Mouse (Mus musculus) kidney, embryonic 15.5 days (tissue): Measurements from ENCODE around the gene Smyd3. TPM values are rescaled to one million over a fixed set of nuclear protein-coding genes. Genes with fewer than 3 reads are reported as not detected.
A peak's percentile ranks its signal among the peaks of the same experiment; 100 is the strongest.

Experiments
- ATAC-seq: fragments of 200-750 bp; cut with Nextera tagmentation; replicated peaks from 2 replicates; pipeline ENCODE4 v1.8.0; 2017; ENCODE audit warnings: moderate TSS enrichment; ENCODE audit not compliant: low FRiP score
- H3K27ac ChIP-seq: fragments of 300-500 bp; sonication (generic); 2 replicates; pipeline ENCODE4 v1.5.1; 2015; ENCODE audit warnings: mild to moderate bottlenecking, inconsistent platforms
- H3K27me3 ChIP-seq: fragments of 300-500 bp; sonication (generic); 2 replicates; pipeline ENCODE4 v1.6.1; 2015; ENCODE audit warnings: inconsistent platforms
- H3K36me3 ChIP-seq: fragments of 300-500 bp; sonication (generic); 2 replicates; pipeline ENCODE4 v1.6.1; 2015; ENCODE audit warnings: inconsistent platforms
- H3K4me1 ChIP-seq: fragments of 300-500 bp; sonication (generic); 2 replicates; pipeline ENCODE4 v1.6.1; 2015; ENCODE audit warnings: inconsistent platforms
- H3K4me2 ChIP-seq: fragments of 300-500 bp; sonication (generic); 2 replicates; pipeline ENCODE4 v1.6.1; 2015; ENCODE audit warnings: moderate library complexity, mild to moderate bottlenecking, inconsistent platforms
- H3K4me3 ChIP-seq: fragments of 300-500 bp; sonication (generic); replicated peaks from 2 replicates; pipeline ENCODE4 v1.5.1; 2015; ENCODE audit warnings: mild to moderate bottlenecking, inconsistent platforms
- H3K9ac ChIP-seq: fragments of 300-500 bp; sonication (generic); 2 replicates; pipeline ENCODE4 v1.6.1; 2015; ENCODE audit warnings: mild to moderate bottlenecking, inconsistent platforms
- H3K9me3 ChIP-seq: fragments of 300-500 bp; sonication (generic); replicated peaks from 2 replicates; pipeline ENCODE4 v1.6.1; 2016; ENCODE audit warnings: inconsistent platforms
- WGBS: fragments of 180-500 bp; shearing (Covaris S2); methylation state at CpG from one replicate; pipeline ENCODE4 v1.1.7; 2015; ENCODE audit warnings: mixed read lengths; 5-methylcytosine and 5-hydroxymethylcytosine counted together
- polyA plus RNA-seq: library from polyadenylated mRNA; unstranded; fragments of >200 nt; fragmentation: Nextera tagmentation; extraction: Ambion mirVana; gene quantifications from 2 replicates; pipeline ENCODE4 v1.2.1, GENCODE M21; 2015

Smyd3 gene
- polyA plus RNA-seq, 1 experiment from 2014 or later, result 21.8 TPM

DNA sequence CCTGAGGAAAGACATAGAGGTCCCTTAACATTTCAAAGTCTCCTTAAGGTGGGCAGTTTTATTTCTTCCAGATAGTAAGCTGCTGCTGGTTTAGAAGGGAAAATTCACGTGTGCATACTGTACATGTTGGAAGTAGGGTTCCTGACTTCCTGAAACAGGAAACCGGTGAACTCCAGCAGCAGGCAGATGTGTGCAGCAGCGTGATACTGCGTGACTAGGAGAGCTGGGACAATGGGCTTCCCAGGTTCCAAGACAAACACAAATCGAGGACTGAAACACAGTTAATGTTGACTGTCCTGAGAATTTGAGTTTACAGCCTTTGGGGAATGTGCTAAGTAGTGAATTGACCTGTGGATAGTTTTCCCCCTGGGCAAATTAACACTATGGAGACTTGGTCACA is 434.7 kb downstream of the Smyd3 start:
- no peaks in the 10 kb centered on the region for H3K9me3 ChIP-seq
- peak overlapping the region; percentile 66 for H3K27ac ChIP-seq
- no peak overlapping the region for H3K4me2 ChIP-seq
- WGBS, result 18% methylated on average over 5 of the region's 5 CpGs
- peaks cover 23% of the 10 kb centered on the region for H3K4me1 ChIP-seq
- H3K4me3 ChIP-seq, result no peak overlapping the region
- no peaks in the 10 kb centered on the region for H3K36me3 ChIP-seq
- no peak overlapping the region for H3K9ac ChIP-seq
- peak; percentile 59 for ATAC-seq
- no peaks in the 10 kb centered on the region for H3K27me3 ChIP-seq

DNA sequence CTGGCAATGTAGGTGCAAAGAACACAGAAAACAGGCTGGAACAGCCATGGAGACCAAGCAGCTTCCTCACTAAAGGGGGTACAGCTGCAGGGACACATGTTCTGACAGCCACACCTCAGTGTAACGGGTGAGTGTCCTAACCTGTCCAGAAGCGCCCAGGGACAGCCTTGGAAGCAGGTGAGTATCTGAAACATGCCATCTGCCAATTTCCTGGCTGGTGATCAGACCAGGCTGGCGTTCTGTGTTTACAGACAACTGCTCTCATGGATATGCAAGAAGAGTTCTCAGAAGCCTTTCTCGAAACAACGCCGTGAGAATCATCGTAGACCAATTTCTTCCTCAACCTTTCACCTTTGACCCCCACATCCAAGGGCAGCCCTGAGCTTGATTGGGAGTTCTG is 444.0 kb downstream of the Smyd3 start:
- Histone ChIP-seq H3K9me3 (no peaks in the 10 kb centered on the region), H3K27ac (no peak overlapping the region), H3K27me3 (no peaks in the 10 kb centered on the region), H3K4me2 (no peak overlapping the region), H3K36me3 (no peaks in the 10 kb centered on the region), H3K4me3 (no peak overlapping the region), H3K4me1 (0 out of 2 replicates have a peak, but pooled peaks cover 3% of the 10 kb centered on the region), H3K9ac (no peak overlapping the region)
- ATAC-seq, result no peak
- WGBS, result 87% methylated on average over 7 of the region's 7 CpGs

DNA sequence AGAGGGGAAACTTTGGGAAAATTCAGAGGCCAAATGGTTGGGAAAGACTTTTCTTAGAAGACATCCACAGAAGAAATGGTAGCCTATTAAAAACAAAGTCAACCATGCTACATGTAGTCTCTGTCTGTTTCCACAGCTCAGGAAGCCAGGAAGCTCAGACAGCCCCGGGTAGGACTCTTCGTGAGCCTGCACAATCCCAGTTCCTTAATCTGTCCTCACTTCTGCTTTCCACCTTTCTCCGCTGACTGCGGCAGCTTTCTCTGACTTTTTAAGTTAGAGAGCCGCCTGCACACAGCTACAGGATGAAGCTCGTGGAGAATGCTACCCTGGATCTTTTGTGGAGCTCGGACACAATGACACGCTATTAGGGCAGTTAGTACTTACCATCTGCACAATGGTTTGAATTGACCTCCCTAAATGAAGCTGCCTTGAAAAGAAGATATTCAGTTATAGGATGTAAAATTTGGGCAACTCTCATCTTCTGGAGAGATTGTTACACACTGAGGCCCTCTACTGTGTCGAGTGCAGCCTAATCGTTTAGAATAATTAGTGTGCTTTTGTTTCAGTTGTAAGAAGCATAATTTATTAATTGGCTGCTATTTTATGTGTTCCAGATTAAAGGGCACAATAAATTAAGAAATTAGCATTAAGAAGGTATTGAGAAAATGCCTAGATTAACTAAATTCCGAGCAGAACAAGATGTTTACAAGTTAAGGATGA is 444.7 kb downstream of the Smyd3 start:
- H3K9ac ChIP-seq, result no peak overlapping the region
- no peaks in the 10 kb centered on the region for H3K36me3 ChIP-seq
- H3K4me1 ChIP-seq, result 0 out of 2 replicates have a peak, but pooled peaks cover 3% of the 10 kb centered on the region
- no peak for ATAC-seq
- H3K4me2 ChIP-seq, result no peak overlapping the region
- H3K27ac ChIP-seq, result no peak overlapping the region
- no peaks in the 10 kb centered on the region for H3K9me3 ChIP-seq
- H3K4me3 ChIP-seq, result no peak overlapping the region
- no peaks in the 10 kb centered on the region for H3K27me3 ChIP-seq
- 59% methylated on average over 11 of the region's 11 CpGs for WGBS

DNA sequence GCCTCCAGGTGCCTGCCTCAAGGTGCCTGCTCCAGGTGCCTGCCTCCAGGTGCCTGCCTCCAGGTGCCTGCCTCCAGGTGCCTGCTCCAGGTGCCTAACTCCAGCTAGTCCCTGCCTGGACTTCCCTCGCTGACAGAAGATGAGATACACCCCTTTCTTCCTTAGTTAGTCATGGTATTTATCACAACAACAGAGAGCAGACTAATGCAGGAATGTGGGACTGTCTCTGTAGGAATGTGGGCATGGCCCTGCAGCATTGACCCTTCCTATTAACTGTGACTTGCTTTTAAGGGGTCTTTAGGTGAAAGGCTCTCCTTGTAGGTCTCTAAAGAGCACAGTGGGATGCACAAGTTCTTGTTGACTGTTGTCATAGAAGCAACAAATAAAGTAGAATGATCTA is 445.4 kb downstream of the Smyd3 start:
- 62% methylated on average over 1 of the region's 1 CpGs for WGBS
- no peaks in the 10 kb centered on the region for H3K27me3 ChIP-seq
- H3K36me3 ChIP-seq, result no peaks in the 10 kb centered on the region
- no peak overlapping the region for H3K4me3 ChIP-seq
- no peak for ATAC-seq
- no peak overlapping the region for H3K27ac ChIP-seq
- no peak overlapping the region for H3K4me2 ChIP-seq
- no peaks in the 10 kb centered on the region for H3K9me3 ChIP-seq
- H3K9ac ChIP-seq, result no peak overlapping the region
- H3K4me1 ChIP-seq, result 0 out of 2 replicates have a peak, but pooled peaks cover 3% of the 10 kb centered on the region

DNA sequence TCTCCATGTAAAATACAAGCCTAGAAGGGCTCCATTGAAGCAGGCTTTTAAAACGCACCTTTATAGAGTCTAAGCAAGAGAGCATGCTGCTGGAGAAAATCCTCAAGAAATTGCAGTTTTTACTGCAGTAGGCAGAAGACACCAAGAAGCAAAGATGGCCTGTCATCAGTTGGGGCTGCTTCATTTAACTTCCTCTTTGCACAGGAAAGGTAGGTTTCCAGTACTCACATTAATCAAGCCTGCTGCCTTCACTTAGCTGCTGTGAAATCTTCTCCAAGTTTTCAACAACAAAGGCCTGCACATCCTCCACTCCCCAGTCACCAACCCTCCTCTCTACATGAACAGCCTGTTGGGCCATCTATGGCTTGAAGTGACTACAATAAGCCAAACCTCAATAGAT is 448.9 kb downstream of the Smyd3 start:
- ATAC-seq, result no peak
- Histone ChIP-seq H3K4me2 (no peak overlapping the region), H3K4me1 (0 out of 2 replicates have a peak, but pooled peaks cover 3% of the 10 kb centered on the region), H3K9me3 (no peaks in the 10 kb centered on the region), H3K4me3 (no peak overlapping the region), H3K36me3 (no peaks in the 10 kb centered on the region), H3K27me3 (no peaks in the 10 kb centered on the region), H3K9ac (no peak overlapping the region), H3K27ac (no peak overlapping the region)
- 92% methylated on average over 1 of the region's 1 CpGs for WGBS

DNA sequence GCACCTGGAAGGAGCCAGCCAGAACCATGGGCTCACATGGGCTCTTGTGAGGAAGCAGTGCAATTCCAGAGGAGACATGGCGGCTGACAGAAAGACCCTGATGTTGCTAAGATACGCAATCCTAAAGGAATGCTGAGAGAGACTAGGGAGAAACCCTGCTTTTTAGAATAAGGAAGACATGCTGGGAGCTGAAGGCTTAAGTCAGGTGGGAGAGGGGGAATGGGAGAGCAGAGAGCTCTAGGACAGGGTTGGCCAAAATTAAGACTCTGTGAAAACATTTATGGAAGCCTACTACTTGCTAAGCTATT is 452.6 kb downstream of the Smyd3 start:
- H3K27ac ChIP-seq, result no peak overlapping the region

DNA sequence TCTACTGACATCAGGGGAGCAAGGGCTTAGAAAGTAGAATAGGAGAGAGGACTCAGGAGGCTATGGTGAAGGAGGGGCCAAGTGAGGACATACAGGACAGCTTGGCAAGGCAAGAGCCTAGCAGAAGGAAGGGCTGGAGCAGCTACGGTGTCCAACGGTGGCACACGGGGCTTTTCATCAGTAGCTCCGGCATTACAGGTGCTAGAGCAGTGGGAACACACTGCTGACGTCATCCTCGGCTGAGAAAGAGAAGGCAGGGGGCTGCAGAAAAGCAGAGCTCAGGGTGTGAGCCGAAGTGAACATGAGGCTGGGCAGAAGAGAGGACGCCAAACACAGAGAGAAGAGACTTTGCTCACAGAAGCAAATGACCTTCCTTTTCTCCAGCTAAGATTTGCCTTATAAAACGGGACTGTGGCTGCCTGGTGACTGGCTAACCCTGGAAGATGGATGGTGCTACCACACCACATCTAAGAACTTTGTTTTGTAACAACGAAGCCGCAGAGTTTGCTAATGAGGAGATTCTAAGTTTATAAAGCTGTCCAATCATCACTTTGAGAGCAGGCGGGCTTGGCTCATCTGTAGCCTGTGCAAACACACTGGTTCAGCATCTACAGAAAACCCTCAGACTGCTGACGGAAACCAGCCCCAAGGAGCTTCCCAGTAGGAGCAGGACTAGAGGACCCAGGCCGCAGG is 453.1 kb downstream of the Smyd3 start:
- H3K36me3 ChIP-seq, result no peaks in the 10 kb centered on the region
- no peak for ATAC-seq
- 84% methylated on average over 14 of the region's 14 CpGs for WGBS
- H3K27ac ChIP-seq, result no peak overlapping the region
- H3K9ac ChIP-seq, result no peak overlapping the region
- peaks cover 31% of the 10 kb centered on the region for H3K4me1 ChIP-seq
- H3K4me2 ChIP-seq, result no peak overlapping the region
- H3K4me3 ChIP-seq, result no peak overlapping the region
- H3K27me3 ChIP-seq, result no peaks in the 10 kb centered on the region
- no peaks in the 10 kb centered on the region for H3K9me3 ChIP-seq

More for the DNA sequence above, 452.6 kb downstream of the Smyd3 start:
- H3K27me3 ChIP-seq, result no peaks in the 10 kb centered on the region
- ATAC-seq, result no peak
- peaks cover 26% of the 10 kb centered on the region for H3K4me1 ChIP-seq
- no peaks in the 10 kb centered on the region for H3K36me3 ChIP-seq
- 95% methylated on average over 2 of the region's 2 CpGs for WGBS
- H3K4me3 ChIP-seq, result no peak overlapping the region
- no peak overlapping the region for H3K4me2 ChIP-seq
- no peaks in the 10 kb centered on the region for H3K9me3 ChIP-seq
- H3K9ac ChIP-seq, result no peak overlapping the region

DNA sequence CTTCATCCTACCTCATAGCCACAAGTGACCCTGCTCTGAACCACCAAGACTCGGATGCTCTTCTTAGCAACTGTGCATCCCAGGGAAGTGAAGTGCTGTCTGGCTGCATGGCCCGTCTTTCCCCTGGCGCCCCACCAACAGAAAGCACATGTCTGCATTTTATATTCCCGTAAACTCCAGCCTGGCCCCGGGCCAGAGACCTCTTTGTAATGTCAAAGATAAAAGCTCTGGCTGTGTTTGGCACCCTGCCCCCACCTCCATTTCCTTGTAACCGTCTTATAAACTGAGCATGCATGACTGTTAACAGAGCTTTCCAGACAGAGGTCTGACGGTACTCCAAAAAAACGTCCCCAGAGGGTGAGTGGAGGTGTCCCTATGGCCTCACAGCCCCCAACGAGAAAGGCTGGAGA is 456.1 kb downstream of the Smyd3 start:
- Histone ChIP-seq H3K4me1 (peaks cover 52% of the 10 kb centered on the region), H3K9me3 (no peaks in the 10 kb centered on the region), H3K9ac (no peak overlapping the region), H3K36me3 (no peaks in the 10 kb centered on the region), H3K4me3 (no peak overlapping the region), H3K27me3 (no peaks in the 10 kb centered on the region), H3K4me2 (no peak overlapping the region), H3K27ac (peak overlapping the region; percentile 86)
- WGBS, result 12% methylated on average over 9 of the region's 9 CpGs
- ATAC-seq, result peak; percentile 44

DNA sequence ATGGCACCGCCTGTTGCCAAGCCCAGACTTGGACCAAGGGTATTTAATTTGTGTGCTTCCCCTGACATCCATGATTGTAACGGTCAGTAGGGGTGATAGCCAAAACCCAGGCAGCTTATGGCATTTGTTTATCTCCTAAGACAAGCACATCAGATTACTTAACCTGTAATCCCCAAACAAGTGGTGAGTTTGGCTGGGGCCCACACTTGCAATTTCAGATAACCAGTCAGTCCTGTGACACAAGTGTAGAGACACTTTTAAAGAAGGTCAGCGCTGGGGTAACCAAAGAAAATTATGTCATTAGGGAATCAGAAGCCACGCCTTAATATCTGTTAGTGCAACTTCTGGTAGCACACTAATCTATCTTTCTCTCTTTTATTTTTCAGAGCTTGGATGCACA is 456.8 kb downstream of the Smyd3 start:
- H3K9me3 ChIP-seq, result no peaks in the 10 kb centered on the region
- no peaks in the 10 kb centered on the region for H3K27me3 ChIP-seq
- H3K36me3 ChIP-seq, result no peaks in the 10 kb centered on the region
- ATAC-seq, result no peak
- peak overlapping the region; percentile 86 for H3K27ac ChIP-seq
- no peak overlapping the region for H3K4me3 ChIP-seq
- peaks cover 52% of the 10 kb centered on the region for H3K4me1 ChIP-seq
- 75% methylated on average over 4 of the region's 4 CpGs for WGBS
- H3K4me2 ChIP-seq, result 0 out of 2 replicates have a peak overlapping the region, but pooled peaks have one; percentile 15
- H3K9ac ChIP-seq, result no peak overlapping the region

DNA sequence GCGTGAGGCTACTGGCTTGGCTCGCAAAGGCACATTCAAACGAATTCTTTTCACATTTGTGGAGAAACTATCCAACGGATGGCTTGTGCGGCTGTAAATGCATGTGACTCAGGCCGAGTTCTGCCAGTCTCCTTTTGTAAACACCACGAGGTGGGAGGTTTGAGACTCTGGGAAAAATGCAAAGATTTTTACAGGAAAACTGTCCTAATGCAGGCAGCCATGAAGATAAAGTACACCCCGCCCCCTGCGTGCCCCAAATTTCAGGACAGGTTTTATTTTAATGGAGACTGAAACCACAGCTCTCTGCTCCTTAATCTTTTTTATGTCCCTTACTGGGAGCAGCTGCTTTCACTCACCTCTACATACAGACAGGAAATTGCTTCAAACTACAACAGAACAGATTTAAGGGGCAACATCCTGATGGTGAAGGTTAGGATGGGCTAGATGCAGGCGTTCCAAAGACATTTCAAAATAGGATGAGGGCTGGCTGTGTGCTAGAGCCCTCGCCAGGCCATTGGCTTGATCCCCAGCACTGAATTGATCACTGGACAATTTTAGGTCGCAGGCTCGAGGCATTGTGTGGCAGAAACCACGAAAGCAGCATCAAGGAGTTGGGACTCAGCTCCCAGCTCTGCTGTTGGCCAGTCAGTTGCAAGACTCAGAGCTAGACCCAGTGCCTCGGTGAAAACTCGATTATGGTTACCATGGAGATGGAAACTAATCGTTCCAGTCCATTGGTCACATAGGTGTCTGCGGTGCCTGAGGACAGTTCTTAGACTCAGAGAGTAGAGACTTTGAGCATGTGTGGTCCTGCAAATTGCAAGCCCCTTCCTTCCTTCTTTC is 457.5 kb downstream of the Smyd3 start:
- WGBS, result 19% methylated on average over 18 of the region's 18 CpGs
- Histone ChIP-seq H3K36me3 (no peaks in the 10 kb centered on the region), H3K9ac (no peak overlapping the region), H3K4me3 (no peak overlapping the region), H3K4me2 (peak overlapping the region; percentile 20), H3K9me3 (no peaks in the 10 kb centered on the region), H3K4me1 (peaks cover 56% of the 10 kb centered on the region), H3K27me3 (no peaks in the 10 kb centered on the region), H3K27ac (peak overlapping the region; percentile 86)
- ATAC-seq, result peak; percentile 67

DNA sequence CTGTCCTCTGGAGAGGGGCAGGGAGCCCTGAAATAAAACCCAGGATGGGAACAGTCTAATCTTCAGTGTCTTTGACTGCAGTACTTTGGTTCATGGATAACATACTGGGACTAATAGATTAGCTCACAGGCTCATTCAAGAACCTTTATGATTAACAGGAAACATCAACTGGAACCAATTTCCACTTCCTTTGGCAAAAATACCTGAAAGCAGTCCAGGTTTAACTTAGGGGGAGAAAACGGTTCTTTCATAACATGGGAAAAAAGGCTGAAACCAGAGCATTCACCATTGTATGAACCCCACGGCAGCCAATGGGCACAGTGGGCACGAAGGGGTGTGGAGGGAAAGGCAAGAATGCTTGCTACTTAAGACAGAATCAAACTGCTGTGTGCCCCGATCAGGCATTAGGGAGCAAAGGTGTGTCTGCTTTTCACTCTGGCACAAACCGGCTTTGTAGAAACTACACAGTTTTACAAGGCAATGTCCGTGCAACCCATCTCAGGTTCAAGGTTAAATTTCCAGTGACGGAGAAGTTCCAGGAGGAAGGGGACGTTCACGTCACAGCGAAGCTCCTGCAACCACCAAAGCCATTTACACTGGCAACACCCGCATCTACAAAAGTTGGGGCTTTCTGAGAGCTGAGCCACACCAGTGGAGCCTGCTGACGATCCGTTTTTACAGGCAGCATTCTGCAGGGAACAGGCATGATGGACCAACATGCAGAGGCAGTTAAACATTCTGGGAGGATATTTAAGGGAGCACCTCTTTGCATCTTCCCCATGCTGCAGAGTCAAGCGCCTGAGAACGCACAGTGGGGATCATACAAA is 458.3 kb downstream of the Smyd3 start:
- 43% methylated on average over 15 of the region's 15 CpGs for WGBS
- H3K9ac ChIP-seq, result no peak overlapping the region
- peak overlapping the region; percentile 20 for H3K4me2 ChIP-seq

More for the DNA sequence above, 458.3 kb downstream of the Smyd3 start:
- H3K27ac ChIP-seq, result peak overlapping the region; percentile 86
- H3K27me3 ChIP-seq, result no peaks in the 10 kb centered on the region
- ATAC-seq, result no peak
- H3K4me1 ChIP-seq, result peaks cover 64% of the 10 kb centered on the region
- no peak overlapping the region for H3K4me3 ChIP-seq
- no peaks in the 10 kb centered on the region for H3K36me3 ChIP-seq
- no peaks in the 10 kb centered on the region for H3K9me3 ChIP-seq
